Mouse (Mus musculus): ENCODE measurements around the gene Fkbp7.
"Not testable (repeated sequence)": the region's sequence is repeated elsewhere in the genome, so short reads cannot be mapped to it uniquely, and the experiment has no call there.

Fkbp7 gene

DNA sequence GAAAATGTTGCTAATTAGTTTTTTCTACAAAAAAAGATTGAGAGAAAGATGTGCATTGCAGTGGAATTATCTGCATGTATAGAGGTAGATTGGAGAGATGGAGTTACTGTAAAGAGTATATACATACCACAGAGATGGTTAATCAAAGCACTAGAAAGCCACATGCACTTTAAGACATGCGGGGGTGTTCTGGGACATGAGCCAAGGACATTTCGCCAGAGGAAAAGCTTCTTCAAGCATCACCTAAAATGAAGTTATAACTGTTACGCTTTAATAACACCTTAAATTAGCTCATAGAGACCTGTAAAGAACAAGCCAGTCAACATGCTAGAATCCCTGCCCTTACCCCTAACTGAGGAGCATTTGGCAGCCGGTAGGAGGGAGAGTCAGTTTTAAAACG lies 5.7 kb downstream of the Fkbp7 start:
- DNase-seq (ENCODE audit: low spot score): no peak

DNA sequence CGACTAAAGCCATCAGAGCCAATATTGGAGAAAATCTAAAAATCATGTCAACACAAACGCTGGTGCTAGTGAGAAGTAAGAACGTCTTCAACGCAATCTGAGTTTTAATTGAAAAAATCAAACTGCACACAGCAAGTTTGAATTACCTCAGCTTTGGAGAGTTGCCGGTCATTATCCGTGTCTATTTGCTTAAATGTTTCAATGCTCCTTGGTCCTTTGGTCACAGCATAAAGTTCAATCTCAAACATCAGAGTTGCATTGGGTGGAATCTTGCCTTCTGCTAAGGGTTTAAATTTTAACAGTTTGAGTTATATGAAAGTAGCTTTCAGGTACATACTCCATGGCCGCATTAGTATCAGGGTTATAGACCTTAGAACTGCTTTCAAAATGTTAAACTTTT lies 7.4 kb downstream of the Fkbp7 start:
- DNase-seq (ENCODE audit: low spot score): no peak

DNA sequence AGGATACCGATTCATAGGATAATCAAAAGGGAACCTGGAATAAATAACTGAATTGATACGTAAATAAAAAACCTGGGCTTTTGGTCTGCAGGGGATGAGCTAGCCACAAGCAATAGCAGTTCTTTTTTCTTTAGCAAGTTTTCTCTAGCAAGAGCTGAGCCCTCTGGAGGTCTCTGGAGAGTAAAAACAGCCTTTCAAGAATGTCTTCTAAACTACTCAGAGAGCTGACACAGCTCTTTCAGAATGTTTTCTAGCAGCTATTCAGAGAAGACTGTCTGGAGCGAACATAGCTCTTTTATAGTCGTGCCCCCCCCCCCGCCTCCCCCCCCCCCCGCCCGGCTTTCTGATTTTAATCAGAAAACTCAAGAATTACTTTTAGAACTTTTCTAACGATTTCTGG lies 13.5 kb downstream of the Fkbp7 start:
- DNase-seq (ENCODE audit: low spot score): no peak

DNA sequence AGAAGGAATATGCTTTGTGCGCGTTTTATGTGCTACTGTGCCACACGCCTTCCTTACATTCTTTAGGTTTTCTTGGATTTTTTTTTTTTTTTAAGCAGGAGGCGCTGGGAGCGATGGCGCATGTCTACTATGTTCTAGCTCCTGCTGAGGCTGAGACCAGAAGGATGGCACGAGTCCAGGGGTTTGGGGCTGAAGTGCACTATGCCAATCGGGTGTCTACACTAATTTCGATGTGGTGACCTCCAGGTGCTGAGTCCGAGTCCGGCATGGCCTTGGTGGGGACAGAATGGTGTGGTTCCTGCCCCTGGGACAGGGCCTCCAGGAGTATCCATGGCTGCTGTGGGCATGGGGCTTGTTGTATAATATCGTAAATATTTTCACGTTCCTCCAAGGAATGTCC lies 14.4 kb downstream of the Fkbp7 start:
- DNase-seq (ENCODE audit: low spot score): no peak

DNA sequence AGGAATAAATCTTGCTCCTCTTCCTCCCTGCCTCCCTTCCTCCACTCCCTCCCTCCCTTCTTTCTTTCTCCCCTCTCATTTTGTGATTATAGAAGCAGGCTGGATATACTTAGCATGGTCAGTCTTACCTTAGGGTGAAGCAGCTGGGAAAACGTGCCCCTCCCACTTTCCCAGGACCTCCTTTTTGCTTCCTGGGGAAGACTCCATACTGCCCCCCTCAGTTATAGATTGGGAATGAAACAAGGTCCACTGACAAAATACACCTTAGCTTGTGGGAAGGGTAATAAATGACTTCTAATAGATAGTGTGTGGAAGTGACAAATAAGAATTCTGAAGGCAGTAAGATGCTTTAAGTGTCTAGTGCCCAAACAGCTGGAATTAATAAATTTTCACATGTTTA lies 16.9 kb downstream of the Fkbp7 start:
- peak; percentile 37 for DNase-seq (ENCODE audit: low spot score)

DNA sequence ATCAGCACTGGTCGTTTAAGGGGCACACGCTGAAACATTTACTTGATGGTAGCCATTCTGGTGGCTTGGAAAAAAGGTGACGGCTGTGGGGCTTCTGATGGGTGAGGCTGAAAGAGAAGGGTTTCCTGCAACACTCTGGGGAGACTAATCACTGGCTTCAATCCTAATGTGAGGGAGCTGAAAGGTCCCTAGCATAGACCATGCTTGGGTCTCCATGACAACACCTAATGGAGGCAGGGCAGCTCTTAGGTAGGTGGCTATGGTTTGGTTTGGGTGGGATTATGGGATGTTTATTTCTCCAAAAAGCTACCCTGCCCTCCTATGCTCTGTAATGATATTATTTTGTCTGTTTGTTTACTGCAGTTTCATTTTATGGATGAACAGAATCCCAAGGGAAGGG lies 17.5 kb downstream of the Fkbp7 start:
- DNase-seq (ENCODE audit: low spot score): no peak

DNA sequence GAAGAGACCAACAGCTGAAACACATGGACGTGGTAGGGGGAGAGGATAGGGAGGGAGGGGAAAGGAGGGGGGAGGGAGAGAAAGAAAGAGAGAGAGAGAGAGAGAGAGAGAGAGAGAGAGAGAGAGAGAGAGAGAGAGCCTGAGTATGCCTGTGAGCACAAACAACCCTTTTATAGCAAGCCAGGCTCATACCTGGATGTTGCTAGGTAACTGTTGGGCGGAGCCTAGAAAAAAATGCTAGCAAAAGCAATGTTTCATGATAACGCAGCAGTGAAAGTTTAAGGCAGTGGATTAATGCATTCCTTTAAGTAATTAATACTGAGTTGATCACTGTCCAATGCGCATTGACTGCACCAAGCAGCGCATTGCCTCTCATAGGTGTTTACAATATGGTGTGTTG lies 18.3 kb downstream of the Fkbp7 start:
- DNase-seq (ENCODE audit: low spot score): no peak

DNA sequence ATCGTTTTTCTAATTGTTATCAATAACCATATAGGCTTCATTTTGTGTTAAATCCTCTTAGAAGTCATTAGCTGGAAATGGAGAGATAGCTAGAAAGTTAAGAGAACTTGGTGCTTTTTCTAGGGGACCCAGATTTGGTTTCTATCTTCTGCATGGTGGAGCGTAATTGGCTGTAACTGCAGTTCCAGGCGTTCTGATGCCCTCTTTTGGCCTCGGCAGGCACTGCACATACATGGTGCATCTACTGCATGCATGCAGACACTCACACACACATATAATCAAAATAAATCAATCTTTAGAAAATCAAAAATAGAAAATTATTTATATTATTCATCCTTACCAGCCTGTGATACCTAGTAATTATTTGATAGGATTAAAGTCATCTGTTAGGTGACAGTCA lies 19.8 kb downstream of the Fkbp7 start:
- DNase-seq (ENCODE audit: low spot score): no peak

DNA sequence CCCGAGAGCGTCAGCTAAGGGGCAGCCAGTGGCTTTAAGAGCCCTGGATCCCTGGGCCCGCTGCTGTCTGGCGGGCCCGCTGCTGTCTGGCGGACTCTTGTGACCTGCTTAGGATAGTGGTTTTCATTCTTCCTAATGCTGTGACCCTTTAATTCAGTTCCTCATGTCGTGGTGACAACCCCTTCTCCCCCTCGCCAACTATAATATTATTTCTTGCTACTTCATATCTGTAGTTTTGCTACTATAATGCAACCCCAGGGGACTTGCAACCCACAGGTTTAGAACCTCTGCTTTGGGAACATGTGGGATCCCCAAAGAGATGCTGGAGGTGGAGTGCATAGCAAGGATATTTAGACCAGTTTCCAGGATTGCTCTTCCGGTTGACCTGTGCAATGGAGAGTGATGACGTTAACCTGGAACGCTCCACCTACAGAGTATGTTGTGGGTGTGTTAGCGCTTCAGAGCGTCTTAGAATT lies 24.2 kb downstream of the Fkbp7 start:
- DNase-seq (ENCODE audit: low spot score): no peak

DNA sequence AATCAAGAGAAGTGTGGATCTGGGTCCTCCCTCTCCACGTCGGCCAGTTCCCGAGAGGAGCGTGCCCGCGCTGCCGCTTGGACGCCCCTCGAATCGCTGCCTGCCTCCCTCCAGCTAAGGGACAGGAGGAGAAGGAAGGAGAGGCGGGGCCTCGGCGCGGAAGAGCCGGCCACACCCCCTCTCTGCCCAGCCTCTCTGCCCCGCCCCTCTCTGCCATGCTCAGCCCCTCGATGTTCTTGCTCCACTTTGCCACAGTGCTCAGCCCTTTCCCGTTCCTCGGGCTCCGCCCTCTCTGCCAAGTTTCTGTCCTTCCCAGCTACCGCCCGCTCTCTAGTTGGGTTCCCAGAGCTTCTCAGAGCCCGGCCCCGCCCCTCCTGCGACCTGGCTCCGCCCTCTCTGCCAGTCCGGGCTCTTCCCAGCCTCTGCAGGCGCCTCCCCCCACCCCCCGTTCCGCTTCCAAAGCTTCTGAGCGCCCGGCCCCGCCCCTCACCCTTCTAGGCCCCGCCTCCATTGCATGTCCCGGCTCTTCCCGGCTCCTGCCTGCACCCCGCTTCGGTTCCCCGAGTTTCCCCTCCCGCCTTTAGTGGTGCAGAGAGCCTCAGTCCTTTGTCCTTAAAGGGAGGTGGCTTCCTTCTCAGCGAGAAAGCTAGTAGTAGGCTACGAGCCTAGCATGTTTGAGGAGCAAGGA lies 24.9 kb downstream of the Fkbp7 start, which contains the start of the genes Prkra and Pjvk:
TSS of gene Prkra (minus strand) at position 133 of the 688 bp plus-strand sequence.
TSS of gene Pjvk (plus strand) at position 594 of the 688 bp plus-strand sequence.
- DNase-seq (ENCODE audit: low spot score): peak; percentile 98

DNA sequence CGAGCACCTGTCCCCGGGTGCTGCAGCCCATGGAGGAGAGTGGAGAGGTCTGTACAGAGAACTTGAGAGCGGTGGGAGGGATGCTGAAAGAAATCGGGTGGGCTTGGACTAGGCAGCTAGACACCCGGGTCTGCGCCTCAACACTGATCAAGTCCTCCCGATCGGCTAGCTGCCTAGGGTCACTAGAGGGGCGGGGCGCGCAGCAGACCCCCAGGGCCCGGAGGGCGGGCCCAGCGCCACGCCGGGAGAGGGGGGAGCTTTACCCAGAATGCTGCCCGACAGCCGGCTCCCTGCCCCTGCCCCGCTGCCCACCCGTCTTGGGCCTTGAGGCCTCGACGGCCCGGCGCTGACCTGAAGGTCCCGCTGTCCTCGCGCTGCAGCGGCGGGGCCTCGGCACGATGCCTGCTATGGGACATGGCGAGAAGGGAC lies 25.5 kb downstream of the Fkbp7 start:
- DNase-seq (ENCODE audit: low spot score): peak; percentile 79

DNA sequence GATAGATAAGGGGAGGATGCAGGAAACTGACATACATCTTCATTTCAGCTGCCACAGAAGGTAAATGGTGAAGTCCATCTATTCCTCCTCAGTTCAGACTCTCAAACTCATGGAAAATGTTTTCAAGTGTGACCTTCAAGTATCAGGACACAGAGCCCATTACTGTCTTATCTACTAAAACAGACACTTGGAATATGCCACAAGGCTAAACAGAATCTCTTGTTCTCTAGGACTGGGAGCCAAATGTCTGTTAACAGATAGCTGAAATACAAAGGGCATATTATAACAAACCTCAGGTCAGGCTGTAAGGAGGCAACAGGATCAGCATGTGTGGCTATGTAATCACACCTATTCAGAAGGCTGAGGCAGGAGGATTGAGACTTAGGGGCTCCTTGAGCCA lies 29.1 kb downstream of the Fkbp7 start:
- DNase-seq (ENCODE audit: low spot score): no peak

DNA sequence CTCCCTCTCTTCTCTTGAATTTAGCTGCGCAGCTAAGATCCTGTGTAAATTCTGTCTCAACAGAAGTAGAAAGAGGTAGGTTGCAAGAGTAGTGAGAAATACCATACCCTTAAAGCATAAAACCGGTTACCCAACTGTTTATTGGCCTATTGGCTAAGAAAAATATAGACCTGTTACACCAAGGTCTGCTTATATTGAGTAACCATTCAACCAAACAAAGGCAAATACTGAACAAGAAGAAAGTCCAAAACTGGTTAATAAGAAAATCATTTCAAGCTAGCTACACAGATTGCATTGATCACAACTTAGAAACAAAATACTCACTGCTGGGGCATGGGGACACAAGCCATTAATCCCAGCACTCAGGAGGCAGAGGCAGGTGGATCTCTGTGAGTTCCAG lies 33.3 kb downstream of the Fkbp7 start:
- DNase-seq (ENCODE audit: low spot score): no peak

DNA sequence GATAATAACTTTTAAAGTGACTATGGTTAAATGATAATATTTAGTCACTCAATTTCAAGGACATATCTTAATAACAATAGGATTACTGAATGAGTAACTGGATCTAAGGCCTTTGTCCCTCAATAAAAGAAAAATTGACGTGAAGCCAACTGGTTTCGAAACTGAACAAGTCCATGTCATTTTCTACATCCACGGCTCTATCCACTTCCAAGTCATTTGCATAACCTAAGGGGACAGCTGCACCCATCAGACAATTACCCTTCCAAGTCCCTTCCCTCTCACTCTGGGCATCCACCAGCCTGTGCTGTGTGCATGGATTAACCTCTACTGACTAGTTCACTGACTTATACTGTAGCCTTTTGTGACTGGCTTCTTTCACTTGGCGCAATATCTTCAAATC lies 41.3 kb downstream of the Fkbp7 start:
- no peak for DNase-seq (ENCODE audit: low spot score)

DNA sequence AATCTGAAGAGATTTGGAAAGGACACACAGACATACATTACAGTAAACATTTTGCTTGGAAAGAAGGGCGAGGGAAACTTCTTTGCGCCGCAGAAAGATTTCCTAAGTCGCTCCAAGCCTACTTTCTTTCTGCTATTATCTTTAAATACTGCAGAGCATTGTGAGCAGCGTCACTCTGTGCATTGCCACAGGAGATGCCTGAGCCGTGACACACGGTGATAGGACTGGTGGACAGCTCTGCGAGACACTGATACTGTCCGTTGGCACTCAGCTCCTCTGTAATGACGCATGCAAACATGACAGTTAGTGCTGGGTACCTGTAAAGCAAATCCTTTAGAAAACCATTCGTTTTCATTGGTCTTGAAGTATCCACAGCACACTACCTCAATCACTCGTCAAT lies 42.6 kb downstream of the Fkbp7 start:
- no peak for DNase-seq (ENCODE audit: low spot score)

DNA sequence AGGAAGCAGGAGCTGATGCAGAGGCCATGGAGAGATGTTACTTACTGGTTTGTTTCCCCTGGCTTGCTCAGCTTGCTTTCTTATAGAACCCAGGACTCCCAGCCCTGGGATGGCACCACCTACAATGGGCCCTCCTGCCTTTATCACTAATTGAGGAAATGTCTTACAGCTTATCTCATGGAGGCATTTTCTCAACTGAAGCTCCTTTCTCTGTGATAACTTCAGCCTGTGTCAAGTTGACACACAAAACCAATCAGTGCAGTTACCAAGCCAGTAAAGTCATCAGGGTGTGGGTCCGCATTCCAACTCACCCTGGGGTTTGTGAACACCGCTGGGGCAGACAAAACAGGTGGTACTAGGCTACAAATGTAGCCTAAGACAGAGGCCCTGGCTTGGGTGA lies 50.6 kb downstream of the Fkbp7 start:
- DNase-seq (ENCODE audit: low spot score): not testable (repeated sequence)

DNA sequence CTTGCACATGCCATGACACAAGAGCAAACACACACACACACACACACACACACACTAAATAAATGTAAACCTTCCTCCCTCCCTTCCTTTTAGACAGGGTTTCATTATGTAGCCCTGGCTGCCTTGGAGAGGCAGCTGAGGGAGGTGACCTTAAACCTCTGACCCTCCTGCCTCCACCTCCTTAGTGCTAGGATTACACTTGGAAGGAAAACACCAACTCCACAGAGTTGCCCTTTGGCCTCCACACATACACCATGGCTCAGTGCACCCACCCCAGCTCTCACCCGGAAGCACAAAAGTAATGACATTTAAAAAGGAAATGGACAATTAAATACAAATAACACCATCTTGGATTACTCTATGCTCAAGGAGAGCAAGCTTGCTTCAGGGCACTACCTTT lies 51.2 kb downstream of the Fkbp7 start:
- DNase-seq (ENCODE audit: low spot score): peak; percentile 8

DNA sequence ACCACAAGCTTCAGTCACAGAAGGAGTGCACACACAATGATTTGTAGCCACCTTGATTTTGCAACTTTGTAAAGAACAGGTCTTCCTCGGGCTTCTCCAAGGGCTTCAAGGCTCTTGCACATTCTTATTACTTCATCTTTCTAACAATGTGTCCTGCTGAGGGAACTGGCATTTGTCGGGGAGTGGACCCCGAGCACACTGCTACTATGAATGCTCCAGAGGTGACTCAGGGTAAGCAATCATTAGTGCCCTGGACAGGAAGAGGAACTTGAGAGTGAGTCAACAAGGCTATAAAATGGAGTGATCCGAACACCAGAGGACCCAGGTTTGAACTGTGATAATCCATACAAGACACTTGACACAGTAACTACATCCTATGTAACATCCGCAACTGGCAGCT lies 52.7 kb downstream of the Fkbp7 start:
- no peak for DNase-seq (ENCODE audit: low spot score)

DNA sequence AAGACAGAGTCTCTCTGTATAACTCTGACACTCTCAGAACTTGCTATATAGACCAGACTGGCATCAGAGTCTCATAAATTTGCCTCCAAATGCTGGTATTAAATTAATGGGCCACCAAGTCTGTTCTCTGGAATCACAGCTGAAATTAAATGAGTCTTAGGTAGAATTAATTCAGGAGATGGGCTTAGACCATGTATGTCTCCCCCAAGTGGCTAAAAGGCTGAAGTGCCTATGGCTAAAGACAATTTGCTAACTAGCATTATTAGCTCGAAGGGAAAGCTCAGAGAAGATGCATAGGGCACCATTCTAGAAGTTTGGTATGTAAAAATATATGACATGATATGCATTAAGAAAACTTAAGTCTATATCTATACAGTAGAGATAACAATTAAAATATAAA lies 54.8 kb downstream of the Fkbp7 start:
- DNase-seq (ENCODE audit: low spot score): peak; percentile 65
